Mouse (Mus musculus): ENCODE data around the gene Gm13212. TPM values are rescaled to one million over a fixed set of nuclear protein-coding genes. Genes with fewer than 3 reads are reported as not detected.

Gene Gm13212
- total RNA-seq, 2 experiments from 2014 or later = 6.2 to 30.9 TPM

Other genes starting within 250 kb of the Gm13212 start
- gene Zfp990, start 74.4 kb upstream of the Gm13212 start, total RNA-seq (2015) = 0.25 TPM in 1 of 2 replicates, not detected in the other
- 0.50 TPM in 1 of 2 replicates, not detected in the other for gene Zfp990, start 74.4 kb upstream of the Gm13212 start, total RNA-seq (2017)
- gene Zfp980, start 85.5 kb downstream of the Gm13212 start, total RNA-seq (2015) = not detected in 2 replicates
- gene Zfp980, start 85.5 kb downstream of the Gm13212 start, total RNA-seq (2017) = 0.04 TPM in 1 of 2 replicates, not detected in the other

All from megakaryocyte progenitor cell, adult 5-6 weeks (primary cell).